Mouse (Mus musculus): ENCODE results near the gene Anp32a. TPM values are rescaled to one million over a fixed set of nuclear protein-coding genes. Genes with fewer than 3 reads are reported as not detected.

The Anp32a gene
- polyA plus RNA-seq, 1 experiment from 2014 or later: 298 TPM

DNA sequence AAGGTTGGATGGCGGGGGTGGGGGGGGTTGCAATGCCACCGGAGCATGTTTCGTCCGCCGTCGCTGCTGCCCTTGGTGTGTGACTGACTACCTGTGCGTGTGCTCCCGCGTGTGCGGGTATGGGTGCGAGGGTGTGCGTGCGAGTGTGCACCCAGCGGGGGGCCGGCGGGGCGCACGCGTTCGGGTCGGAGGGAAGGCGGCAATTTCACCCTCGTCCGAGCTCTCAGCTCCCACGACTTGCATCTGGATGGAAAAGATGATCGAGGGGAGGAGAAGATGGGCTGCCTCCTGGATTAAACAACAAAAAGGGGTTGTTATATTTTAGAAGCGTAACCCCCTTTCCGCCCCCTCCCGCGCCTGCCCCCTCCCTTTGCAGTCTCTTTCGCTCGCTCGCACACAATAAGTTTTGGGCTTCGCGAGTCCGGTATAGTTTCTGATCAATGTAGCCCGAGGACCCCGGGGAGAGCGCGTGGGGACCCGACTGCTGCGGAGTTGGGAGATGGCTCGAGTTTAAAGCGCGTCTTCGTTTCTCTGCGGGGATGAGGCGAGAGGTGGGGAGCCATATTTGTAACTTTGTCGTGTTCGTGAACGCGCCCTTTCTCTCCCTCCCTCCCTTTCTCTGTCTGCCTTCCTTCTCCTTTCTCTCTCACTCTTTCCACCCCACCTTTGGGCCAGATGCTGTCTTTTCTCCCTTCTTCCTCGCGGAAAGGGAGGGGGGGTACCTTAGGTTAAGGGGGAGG is 778 bp downstream of the Anp32a start:
- Histone ChIP-seq H3K9me3 (replicated peaks) (no peaks in the 10 kb centered on the region), H3K36me3 (peaks cover 1% of the 10 kb centered on the region), H3K27me3 (ENCODE audit: low read depth, poor library complexity, severe bottlenecking) (no peaks in the 10 kb centered on the region), H3K4me1 (peaks cover 46% of the 10 kb centered on the region), H3K27ac (replicated peaks) (peak overlapping the region; percentile 100), H3K4me3 (peak overlapping the region; percentile 94)
- peak; percentile 65 for DNase-seq (ENCODE audit: low spot score)
- WGBS: under 1% methylated on average over 53 of the region's 54 CpGs

- DNase-seq (ENCODE audit: low spot score): peak; percentile 72
- Histone ChIP-seq H3K4me3 (peak overlapping the region; percentile 94), H3K27me3 (ENCODE audit: low read depth, poor library complexity, severe bottlenecking) (no peaks in the 10 kb centered on the region), H3K36me3 (peaks cover 8% of the 10 kb centered on the region), H3K9me3 (replicated peaks) (no peaks in the 10 kb centered on the region), H3K27ac (replicated peaks) (peak overlapping the region; percentile 100), H3K4me1 (peaks cover 52% of the 10 kb centered on the region)
- under 1% methylated on average over 48 of the region's 48 CpGs for WGBS
Observed at GRCm38 (mm10) chr9:62342441-62343191, 1.5 kb downstream of the Anp32a start.

DNA sequence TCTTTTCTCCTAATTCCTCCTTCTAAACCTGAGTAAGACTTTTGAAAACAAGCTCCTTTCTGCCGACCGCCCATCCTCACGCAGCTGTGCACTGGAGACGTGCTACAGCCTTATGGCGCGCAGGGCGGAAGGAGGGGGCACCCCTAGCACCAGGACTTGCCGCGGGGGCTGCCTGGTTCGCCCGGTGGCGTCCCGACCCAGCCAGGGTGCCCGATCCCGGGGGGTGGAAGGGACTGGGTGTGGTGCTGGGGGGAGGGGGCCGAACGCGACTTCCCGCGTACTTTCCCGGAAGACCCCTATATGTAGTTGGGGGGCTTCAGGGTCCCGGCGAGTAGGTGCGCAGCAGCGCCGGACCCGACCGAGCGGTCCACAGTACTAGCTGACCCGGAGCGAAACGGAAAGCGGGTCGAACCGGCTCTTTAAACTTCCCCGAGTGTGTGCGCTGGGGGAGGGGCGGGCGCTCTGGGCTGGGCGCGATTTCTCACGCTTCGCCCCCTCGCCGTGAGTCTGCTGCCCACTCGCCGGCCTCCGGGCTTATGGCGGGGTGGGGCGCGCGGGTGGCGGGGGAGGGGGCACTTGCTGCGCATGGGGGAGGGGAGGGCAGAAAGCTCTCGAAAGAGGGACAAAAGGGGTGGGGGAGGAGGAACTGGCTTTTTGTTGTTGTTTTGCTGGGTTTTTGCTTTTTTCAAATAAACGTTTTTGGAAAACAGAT is 2.3 kb downstream of the Anp32a start:
- H3K27ac ChIP-seq (replicated peaks): peak overlapping the region; percentile 100
- peak; percentile 76 for DNase-seq (ENCODE audit: low spot score)
- peaks cover 53% of the 10 kb centered on the region for H3K4me1 ChIP-seq
- H3K9me3 ChIP-seq (replicated peaks): no peaks in the 10 kb centered on the region
- WGBS: under 1% methylated on average over 56 of the region's 56 CpGs
- H3K4me3 ChIP-seq: peak overlapping the region; percentile 94
- H3K27me3 ChIP-seq (ENCODE audit: low read depth, poor library complexity, severe bottlenecking): no peaks in the 10 kb centered on the region
- peaks cover 14% of the 10 kb centered on the region for H3K36me3 ChIP-seq

- Histone ChIP-seq H3K27ac (replicated peaks) (peak overlapping the region; percentile 100), H3K36me3 (peaks cover 15% of the 10 kb centered on the region), H3K4me3 (peak overlapping the region; percentile 94), H3K4me1 (peaks cover 52% of the 10 kb centered on the region), H3K27me3 (ENCODE audit: low read depth, poor library complexity, severe bottlenecking) (no peaks in the 10 kb centered on the region), H3K9me3 (replicated peaks) (no peaks in the 10 kb centered on the region)
- DNase-seq (ENCODE audit: low spot score): peak; percentile 79
- under 1% methylated on average over 52 of the region's 52 CpGs for WGBS
Observed at GRCm38 (mm10) chr9:62343904-62344491, 2.9 kb downstream of the Anp32a start.

- H3K9me3 ChIP-seq (replicated peaks): no peaks in the 10 kb centered on the region
- under 1% methylated on average over 26 of the region's 26 CpGs for WGBS
- H3K27me3 ChIP-seq (ENCODE audit: low read depth, poor library complexity, severe bottlenecking): no peaks in the 10 kb centered on the region
- DNase-seq (ENCODE audit: low spot score): peak; percentile 55
- peaks cover 54% of the 10 kb centered on the region for H3K4me1 ChIP-seq
- peaks cover 17% of the 10 kb centered on the region for H3K36me3 ChIP-seq
- peak overlapping the region; percentile 94 for H3K4me3 ChIP-seq
- peak overlapping the region; percentile 100 for H3K27ac ChIP-seq (replicated peaks)
Observed at GRCm38 (mm10) chr9:62344545-62344944, 3.5 kb downstream of the Anp32a start.

DNA sequence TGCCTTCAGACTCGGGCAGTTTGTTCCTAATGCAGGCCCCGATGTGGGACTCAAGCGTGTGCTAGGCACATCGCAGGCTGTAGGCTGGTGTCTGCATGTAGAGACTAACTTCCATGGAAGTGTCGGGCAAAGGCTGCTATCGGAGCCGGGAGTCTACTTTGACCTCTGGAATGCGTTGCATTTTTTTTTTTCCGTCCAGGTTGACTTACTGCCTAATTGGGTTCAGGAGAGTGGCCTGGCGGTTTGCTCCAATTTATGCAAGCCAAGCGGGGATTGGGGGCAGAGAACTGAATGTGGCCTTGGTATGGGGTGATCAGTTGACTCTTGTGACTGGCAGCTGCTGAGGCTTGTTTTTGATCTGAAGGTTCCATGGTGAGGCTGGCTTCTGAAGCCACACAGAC is 4.0 kb downstream of the Anp32a start:
- peak; percentile 25 for DNase-seq (ENCODE audit: low spot score)
- Histone ChIP-seq H3K9me3 (replicated peaks) (no peaks in the 10 kb centered on the region), H3K27ac (replicated peaks) (peak overlapping the region; percentile 100), H3K4me1 (peaks cover 54% of the 10 kb centered on the region), H3K27me3 (ENCODE audit: low read depth, poor library complexity, severe bottlenecking) (no peaks in the 10 kb centered on the region), H3K36me3 (peaks cover 19% of the 10 kb centered on the region), H3K4me3 (peak overlapping the region; percentile 94)
- 6% methylated on average over 11 of the region's 11 CpGs for WGBS

GRCm38 (mm10) chr9:62345633-62346387 is 4.7 kb downstream of the Anp32a start:
- Histone ChIP-seq H3K4me1 (peaks cover 59% of the 10 kb centered on the region), H3K27ac (replicated peaks) (peak overlapping the region; percentile 100; the same call in 1 of the 2 replicates), H3K4me3 (peak overlapping the region; percentile 94), H3K27me3 (ENCODE audit: low read depth, poor library complexity, severe bottlenecking) (no peaks in the 10 kb centered on the region), H3K9me3 (replicated peaks) (no peaks in the 10 kb centered on the region), H3K36me3 (peaks cover 19% of the 10 kb centered on the region)
- WGBS: 71% methylated on average over 9 of the region's 9 CpGs
- DNase-seq (ENCODE audit: low spot score): no peak

DNA sequence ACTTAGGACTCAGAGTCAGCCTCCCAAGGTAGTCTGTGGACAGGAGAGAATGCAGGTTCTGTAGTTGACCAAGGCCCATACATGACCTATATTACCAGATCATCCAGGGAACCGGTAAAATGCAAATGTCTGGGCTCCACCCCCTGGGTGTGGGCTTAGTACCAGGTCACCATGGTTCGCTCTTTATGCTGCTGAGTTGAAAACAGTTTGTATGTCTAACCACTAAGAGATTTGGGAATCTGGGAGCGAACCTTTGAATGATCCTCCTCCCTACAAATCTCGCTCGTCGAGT is 5.2 kb downstream of the Anp32a start:
- H3K4me3 ChIP-seq: peak overlapping the region; percentile 19; the same call in 1 of the 2 replicates
- no peak overlapping the region for H3K27ac ChIP-seq (replicated peaks)
- no peaks in the 10 kb centered on the region for H3K9me3 ChIP-seq (replicated peaks)
- 78% methylated on average over 6 of the region's 6 CpGs for WGBS
- H3K36me3 ChIP-seq: peaks cover 19% of the 10 kb centered on the region
- no peaks in the 10 kb centered on the region for H3K27me3 ChIP-seq (ENCODE audit: low read depth, poor library complexity, severe bottlenecking)
- H3K4me1 ChIP-seq: peaks cover 63% of the 10 kb centered on the region
- no peak for DNase-seq (ENCODE audit: low spot score)

- no peaks in the 10 kb centered on the region for H3K27me3 ChIP-seq (ENCODE audit: low read depth, poor library complexity, severe bottlenecking)
- peak overlapping the region; percentile 28; the same call in 1 of the 2 replicates for H3K27ac ChIP-seq (replicated peaks)
- H3K36me3 ChIP-seq: peaks cover 19% of the 10 kb centered on the region
- H3K4me3 ChIP-seq: no peak overlapping the region
- DNase-seq (ENCODE audit: low spot score): no peak
- H3K4me1 ChIP-seq: peaks cover 65% of the 10 kb centered on the region
- 89% methylated on average over 5 of the region's 5 CpGs for WGBS
- no peaks in the 10 kb centered on the region for H3K9me3 ChIP-seq (replicated peaks)
Observed at GRCm38 (mm10) chr9:62347201-62347600, 6.1 kb downstream of the Anp32a start.

DNA sequence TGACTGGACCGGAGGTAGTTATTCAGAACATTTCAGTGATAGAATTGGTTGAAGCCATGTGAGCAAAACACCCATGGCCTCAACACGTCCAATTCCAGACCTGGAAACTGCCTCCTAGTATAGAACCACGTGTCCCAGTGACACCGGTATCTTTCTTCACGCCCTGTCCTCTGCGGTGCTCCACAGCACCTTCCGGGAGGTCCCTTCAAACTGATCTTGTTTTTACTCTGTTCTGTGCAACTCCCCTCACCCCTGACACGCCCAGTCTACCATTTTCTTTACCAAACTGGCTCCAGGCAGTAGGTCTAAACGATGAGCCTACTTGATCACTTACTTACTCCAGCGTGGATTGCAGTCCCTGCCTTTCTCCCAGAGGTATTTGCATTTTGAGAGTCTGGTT is 7.0 kb downstream of the Anp32a start:
- Histone ChIP-seq H3K4me1 (peaks cover 68% of the 10 kb centered on the region), H3K27me3 (ENCODE audit: low read depth, poor library complexity, severe bottlenecking) (no peaks in the 10 kb centered on the region), H3K27ac (replicated peaks) (no peak overlapping the region), H3K4me3 (no peak overlapping the region), H3K9me3 (replicated peaks) (no peaks in the 10 kb centered on the region), H3K36me3 (peaks cover 22% of the 10 kb centered on the region)
- 87% methylated on average over 10 of the region's 10 CpGs for WGBS
- DNase-seq (ENCODE audit: low spot score): no peak

GRCm38 (mm10) chr9:62348467-62348985 is 7.4 kb downstream of the Anp32a start:
- Histone ChIP-seq H3K4me1 (peaks cover 72% of the 10 kb centered on the region), H3K9me3 (replicated peaks) (no peaks in the 10 kb centered on the region), H3K27me3 (ENCODE audit: low read depth, poor library complexity, severe bottlenecking) (no peaks in the 10 kb centered on the region), H3K27ac (replicated peaks) (no peak overlapping the region), H3K4me3 (no peak overlapping the region), H3K36me3 (peaks cover 27% of the 10 kb centered on the region)
- WGBS: 84% methylated on average over 6 of the region's 6 CpGs
- DNase-seq (ENCODE audit: low spot score): no peak

- 74% methylated on average over 15 of the region's 15 CpGs for WGBS
Observed at GRCm38 (mm10) chr9:62349250-62349649, 8.2 kb downstream of the Anp32a start.

More at GRCm38 (mm10) chr9:62349250-62349649, 8.2 kb downstream of the Anp32a start:
- DNase-seq (ENCODE audit: low spot score): no peak
- no peak overlapping the region for H3K4me3 ChIP-seq
- peaks cover 33% of the 10 kb centered on the region for H3K36me3 ChIP-seq
- H3K4me1 ChIP-seq: peaks cover 79% of the 10 kb centered on the region
- peak overlapping the region; percentile 43; the same call in 1 of the 2 replicates for H3K27ac ChIP-seq (replicated peaks)
- no peaks in the 10 kb centered on the region for H3K27me3 ChIP-seq (ENCODE audit: low read depth, poor library complexity, severe bottlenecking)
- no peaks in the 10 kb centered on the region for H3K9me3 ChIP-seq (replicated peaks)
